Mouse (Mus musculus) urinary bladder, postnatal 10 days (tissue): ENCODE measurements around the gene Pon1.
"Not testable (repeated sequence)": the region's sequence is repeated elsewhere in the genome, so short reads cannot be mapped to it uniquely, and the experiment has no call there.

Experiments used
- DNase-seq: peaks from one replicate; pipeline ENCODE4 v3.0.0; 2022; ENCODE audit warnings: low spot score

The Pon1 gene

DNA sequence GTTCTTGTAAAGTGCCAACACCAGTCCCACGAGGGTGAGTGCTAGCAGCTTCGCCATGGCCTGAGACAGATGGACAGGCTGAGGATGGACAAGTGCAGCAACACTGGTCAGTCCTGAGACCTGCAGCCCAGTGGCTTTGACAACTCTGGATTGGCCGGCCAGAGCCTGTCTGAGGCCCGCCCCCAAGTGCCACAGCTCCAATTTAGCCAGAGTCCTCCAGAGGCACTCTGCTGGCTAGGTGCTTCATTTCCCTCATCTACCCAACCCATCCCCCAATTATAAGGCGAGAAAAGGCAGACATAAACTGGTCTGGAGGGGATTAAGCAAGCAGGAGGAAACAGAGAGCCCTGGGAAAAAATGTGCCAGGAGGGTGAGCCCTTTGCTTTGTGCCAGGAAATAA, at the start of gene Pon1:
Gene Pon1, minus strand, starts transcription at position 254 of the 400 bp plus-strand sequence.
- DNase-seq = no peak

DNA sequence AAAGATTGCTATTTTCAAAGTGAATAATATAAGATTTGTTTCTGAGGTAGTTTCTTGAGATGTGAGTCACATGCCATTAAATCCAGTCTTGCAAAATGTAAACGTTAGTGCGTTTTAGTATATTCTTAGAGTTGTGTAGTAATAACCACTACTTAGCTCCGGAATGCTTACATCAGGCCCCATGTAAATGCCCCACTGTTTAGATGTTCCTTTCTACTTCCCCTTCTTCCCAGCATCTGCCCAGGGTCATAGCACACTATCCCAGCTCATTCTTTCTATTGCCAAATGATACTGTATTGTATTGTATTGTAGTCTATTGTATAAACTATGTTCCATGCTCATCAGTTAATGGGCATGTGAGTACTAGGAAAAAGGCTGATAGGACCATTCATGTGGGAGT, 45.1 kb upstream of the Pon1 start:
- DNase-seq = no peak

DNA sequence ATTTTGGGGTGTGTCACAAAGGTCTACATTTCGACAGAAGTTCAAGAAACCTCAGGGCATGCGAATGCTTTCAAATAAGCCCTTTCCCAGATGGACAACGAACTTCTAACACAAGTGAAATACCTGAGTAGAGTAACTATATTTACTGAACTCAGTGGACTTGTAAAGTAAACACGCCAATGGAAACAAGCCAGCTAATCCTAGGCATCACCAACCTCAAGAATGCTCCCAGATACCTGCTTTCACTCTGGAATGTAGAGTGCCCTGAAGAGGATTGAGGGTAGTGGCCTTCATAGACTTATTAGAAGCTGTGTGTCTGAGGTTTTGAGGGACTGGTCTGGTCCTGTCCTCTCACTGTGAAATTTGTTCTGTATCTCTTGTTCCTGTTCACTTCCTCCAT, 43.8 kb upstream of the Pon1 start:
- no peak for DNase-seq

DNA sequence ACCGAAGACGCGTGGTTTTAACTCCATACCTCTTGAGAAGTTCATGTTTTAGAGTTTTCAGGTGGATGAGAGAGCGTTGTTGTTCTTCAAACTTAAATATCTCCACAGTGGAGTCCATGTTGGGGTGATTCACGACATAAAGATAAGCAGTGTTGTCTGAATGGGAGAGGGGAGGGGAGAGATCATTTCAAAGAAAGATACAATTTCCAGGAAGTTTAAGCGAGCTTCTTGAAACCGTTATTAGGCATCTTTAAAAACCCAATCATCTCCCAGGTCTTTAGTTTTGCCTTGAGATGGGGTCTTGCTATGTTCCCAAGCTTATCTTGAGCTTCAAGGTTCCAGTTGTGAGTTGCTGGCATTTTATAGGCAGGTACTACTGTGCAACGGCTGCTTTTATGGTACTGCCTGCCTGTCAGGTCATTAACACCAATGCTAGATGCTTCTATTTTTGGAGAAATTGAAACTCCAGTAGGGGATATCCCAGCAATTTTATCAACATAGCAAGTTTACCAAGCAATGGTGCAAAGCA, 43.2 kb upstream of the Pon1 start:
- DNase-seq = no peak

DNA sequence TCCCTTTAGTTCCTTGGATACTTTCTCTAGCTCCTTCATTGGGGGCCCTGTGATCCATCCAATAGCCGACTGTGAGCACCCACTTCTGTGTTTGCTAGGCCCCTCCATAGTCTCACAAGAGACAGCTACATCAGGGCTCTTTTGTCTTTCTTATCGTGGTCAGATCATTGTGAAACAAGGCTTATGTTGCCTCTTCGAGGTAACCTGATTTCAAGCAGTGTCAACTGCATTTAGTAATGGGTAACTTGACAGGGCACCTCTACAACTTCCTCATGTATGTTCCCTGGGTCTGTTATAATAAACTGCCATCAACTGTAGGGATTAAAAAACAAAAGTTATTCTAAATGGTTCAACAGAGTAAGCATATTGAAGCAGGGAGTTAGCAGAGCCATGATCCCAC, 40.8 kb upstream of the Pon1 start:
- no peak for DNase-seq

DNA sequence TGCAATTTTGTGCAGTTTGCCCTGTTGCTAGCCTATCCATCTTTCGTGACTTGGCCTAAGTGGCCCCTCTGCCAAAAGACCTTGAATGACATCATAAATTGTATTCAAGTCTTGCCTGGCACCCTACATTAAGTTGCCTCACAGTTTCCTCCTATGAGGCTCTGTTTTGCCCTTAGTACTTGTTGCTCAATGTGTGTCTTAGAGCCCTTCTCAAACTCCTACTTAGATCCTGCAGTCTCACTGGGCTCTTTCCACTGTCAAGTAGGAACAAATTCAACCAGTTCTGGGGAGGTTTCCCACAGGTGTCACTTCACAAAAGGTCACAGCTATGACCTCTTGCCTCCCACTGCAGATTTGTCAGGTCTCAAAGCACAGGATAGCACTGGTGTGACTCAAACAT, 40.1 kb upstream of the Pon1 start:
- DNase-seq = no peak

DNA sequence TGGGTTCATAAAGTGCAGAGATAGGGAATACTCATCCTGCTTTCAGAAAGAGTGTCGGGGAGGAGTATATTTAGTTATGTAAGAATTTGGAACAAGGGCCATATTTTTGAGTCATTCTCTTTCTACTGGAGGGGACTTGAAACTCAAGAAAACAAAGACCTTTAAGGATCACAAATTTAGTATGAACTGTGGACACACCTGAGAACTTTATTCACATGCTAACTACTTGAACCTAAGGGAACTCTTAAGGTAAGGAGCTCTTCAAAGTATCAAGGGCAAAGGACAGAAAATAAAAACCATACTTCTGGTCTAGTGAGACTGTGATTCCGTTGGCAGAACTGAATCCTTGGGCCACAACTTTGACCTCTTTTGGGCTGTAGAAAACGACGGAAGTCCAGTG, 38.3 kb upstream of the Pon1 start:
- no peak for DNase-seq

DNA sequence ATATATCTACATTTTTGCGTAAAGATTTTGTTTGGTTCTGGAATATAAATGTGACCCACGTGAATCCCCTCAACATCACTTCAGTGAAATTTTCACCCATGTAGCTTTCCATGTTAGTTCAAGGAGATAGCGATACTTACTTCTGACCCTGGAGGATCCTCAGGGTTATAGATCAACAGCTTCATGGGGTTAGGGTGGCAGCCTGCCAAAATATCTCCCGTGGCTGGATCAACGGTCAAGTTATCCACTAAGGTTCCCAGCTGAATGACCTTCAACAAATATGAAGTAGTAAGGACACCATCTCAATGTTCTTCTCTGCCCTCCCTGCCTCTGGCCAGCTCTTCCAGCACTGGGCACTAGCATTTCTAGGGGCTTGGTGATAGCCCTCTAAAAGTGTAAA, 36.5 kb upstream of the Pon1 start:
- DNase-seq = no peak

DNA sequence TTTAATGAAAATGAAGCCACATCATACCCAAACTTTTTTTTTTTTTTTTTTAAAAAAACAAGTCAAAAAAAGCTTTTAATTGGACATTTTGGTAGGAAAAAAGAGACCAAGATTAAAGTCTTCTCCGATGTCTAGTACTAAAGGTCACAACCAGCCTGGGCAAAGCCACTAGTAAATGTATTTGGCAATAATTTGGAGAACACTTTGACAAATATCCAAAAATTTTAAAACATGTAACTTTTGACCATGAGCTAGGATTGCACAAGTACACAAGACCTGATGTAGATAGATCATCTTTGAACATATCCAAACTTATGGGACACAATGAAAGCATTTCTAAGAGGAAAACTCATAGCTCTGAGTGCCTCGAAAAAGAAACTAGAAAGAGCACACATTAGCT, 29.8 kb upstream of the Pon1 start:
- DNase-seq = not testable (repeated sequence)

DNA sequence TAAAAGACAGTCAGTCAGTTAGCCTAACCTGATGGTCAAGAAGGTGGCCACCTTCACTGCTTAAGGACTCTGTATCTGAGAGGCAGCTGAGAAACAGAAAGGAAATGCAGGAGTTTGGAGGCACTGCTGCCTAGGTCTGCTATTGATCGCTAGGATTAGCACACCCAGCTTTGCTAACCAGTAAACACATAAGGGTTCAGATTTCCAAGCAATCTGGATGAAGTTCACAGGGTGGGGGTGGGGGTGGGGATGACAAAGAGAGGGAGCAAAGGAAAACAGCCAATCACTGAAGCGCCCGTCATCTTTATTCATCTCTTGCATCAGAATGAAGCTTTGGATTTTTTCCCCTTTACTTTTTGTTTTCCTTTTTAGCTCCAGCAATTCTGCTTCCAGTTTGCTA, 28.3 kb upstream of the Pon1 start:
- no peak for DNase-seq

DNA sequence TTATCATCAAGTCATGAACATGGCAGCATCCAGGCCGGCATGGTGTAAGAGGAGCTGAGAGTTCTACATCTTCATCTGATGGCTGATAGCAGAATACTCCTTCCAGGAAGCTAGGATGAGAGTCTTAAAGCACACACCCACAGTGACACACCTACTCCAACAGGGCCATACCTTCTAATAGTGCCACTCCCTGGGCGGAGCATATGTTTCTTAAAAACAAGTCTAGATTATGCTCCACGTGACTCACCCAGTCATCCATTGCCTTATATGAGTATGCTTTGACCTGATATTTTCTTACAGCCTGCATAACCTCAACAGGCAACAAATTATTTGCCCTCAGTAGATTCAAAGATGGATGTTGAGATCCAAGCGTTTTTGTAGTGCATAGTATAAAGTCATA, 24.4 kb upstream of the Pon1 start:
- no peak for DNase-seq

DNA sequence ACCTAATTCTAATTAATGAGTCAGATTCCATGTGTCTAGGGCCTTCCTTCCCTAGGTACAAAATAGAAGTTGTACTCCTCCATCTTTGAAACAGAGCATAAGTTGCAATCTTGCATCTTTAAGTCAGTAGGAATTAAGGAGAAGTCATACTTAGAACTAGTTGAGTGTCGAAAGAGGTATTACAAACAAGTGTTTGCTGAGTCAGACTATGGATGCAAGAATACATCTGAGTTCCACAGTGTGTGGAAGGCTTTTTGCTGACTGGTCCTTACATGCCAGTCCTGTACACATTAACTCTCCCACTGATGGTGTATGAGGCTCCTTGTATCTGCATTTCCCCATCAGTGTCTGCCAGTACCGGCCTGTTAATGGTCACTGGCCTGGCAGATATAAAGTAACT, 14.1 kb upstream of the Pon1 start:
- DNase-seq = no peak

DNA sequence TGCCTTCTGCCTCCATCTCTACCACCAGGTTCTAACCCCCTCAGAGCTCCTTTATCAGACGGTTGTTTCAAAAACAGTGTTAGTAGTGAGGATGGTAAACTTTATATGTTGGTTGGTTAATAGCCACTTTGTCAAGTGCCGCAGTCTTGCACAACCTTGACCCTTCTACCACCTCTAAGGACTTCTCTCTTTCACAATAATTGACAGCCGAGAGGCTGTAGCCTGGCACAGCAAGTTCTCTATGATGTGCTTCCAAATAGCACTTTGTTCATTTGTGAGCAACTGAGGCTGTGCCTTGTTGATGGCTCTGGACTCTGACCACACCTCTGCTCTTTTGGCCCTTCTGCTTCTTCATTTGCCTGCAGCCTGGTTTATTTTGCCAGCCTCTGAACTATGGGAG, 6.2 kb upstream of the Pon1 start:
- DNase-seq = no peak

DNA sequence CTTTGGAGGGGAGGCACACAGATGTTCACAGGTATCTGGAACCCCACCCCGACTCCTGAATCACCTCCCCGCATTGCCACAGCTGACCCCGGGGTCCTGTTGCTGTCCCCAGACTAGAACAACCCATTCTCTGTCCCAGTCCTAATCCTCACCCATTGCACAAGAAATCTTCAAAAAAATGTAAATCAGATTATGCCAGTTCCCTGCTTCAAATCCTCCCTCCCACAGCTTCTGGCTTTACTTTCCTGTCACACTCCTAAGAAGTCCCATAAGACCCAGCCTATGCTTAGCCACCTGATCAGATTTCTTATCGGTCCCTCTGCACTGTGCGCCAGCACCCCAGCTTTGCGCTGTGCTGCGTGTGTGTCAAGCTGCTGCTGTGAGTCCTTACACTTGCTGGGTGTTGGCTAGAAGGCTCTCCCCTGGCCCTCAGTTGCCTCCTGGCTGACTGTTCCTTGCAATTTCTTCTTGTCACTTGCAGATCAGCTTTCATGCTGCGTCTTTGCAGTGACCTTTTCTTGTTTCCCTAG, 5.7 kb upstream of the Pon1 start:
- DNase-seq = no peak

DNA sequence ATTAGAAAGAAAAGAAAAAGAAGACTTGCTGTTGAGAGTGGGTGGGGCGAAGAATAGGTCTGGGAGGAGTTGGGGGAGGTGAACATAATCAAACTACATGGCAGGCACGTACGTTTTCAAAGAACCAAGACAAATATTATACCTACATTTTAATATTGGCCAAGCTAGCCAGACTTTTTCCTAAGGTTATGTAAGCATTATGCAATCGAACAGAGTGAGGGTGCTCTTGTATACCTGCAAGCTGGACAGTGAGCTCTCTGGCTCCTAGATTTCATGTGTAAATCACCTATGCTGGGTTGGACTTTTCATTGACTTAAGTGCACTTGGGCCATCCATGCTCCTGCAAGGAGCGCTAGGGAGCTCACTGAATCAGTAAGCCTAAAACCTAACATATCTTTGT, 4.8 kb upstream of the Pon1 start:
- no peak for DNase-seq

DNA sequence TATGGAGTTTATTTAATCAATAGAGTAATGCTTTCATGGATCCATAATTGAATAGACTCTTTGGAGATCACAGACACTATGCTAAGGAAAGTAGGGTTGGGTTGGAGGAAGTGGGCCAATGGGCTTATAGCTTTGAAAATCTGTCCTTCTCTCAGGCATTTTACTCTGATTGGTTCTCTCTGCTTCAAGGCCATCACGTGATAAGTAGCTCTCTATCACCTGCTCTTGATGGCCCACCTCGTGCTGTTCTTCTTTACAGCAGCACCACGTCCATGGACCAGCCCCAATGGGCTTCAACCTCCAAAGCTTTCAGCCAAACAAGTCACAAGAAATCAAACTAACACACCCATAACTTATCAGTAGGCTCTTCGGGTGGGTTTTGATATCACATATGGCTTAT, 3.0 kb downstream of the Pon1 start:
- DNase-seq = no peak

DNA sequence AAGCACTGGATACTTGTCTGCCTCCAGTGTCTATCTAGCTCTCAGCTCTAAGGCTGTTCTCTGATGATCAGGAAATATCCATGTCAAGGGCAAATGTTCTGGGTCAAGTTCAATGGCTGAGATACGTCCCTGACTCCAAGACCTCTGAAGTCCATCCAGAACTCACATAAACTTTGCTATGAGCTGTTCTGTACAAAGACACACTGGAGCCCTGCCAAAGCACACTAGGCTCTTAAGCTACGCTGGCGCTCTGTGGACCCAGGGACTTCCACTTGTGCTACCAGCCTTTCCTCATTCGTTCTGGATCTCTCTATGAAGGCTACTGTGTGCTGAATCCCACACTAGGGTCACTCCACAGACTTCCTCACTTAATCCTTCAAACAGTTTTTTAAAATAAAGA, 4.2 kb downstream of the Pon1 start:
- DNase-seq = no peak

DNA sequence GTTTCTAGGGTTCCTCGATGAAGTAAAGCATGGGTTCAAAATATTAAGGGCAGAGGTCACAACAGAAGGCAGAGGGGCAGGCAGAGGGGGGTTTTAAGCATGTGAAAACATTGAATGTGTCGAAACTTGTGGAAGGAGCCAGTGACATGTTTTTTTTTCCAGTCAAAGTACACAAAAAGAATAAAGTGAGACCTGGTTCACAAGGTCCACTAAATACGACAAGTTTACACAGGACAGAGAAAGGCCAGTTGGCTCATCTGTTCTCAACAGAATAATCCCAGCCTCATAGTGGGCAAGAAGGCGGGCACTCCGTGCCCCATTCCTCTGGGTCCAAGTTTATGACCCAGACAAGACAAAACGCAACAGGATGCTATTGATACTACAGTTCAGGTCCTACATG, 4.8 kb downstream of the Pon1 start:
- no peak for DNase-seq

DNA sequence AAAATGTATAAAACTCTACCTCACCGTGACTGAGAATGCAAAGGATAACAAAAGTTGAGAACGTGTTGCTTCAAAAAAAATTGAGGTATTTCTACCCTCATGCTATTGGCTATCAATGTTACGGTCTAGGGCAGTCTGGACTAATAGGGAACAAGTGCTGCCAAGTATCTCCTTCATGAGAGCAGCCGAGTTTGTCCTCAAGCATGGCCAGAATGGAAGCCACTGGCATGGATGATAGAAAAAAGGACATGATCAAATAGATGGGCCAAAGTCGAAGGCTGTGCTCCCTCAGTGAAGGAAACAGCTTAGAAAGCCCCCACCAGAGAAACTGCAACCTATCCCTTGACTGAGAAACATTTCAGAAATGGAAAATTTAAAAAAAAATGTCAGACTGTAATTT, 5.7 kb downstream of the Pon1 start:
- no peak for DNase-seq

DNA sequence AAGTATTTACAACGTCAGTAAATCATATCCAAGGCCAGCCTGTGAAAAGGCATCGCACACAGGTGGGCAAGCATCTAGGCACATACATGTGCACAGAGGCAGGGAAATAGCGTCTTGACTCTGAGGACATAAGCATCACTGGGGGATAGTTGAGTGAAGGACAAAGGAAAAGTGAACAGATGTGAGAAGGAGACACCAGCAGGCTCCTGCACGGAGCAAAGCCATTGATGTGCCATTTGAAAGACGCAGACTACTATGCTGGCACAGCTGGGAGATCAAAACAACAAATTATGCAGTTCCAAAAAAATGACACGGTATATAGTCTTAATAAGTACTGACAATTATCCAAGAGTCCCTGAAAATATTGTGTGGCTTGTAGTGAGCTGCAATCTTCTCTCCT, 6.2 kb downstream of the Pon1 start:
- no peak for DNase-seq

DNA sequence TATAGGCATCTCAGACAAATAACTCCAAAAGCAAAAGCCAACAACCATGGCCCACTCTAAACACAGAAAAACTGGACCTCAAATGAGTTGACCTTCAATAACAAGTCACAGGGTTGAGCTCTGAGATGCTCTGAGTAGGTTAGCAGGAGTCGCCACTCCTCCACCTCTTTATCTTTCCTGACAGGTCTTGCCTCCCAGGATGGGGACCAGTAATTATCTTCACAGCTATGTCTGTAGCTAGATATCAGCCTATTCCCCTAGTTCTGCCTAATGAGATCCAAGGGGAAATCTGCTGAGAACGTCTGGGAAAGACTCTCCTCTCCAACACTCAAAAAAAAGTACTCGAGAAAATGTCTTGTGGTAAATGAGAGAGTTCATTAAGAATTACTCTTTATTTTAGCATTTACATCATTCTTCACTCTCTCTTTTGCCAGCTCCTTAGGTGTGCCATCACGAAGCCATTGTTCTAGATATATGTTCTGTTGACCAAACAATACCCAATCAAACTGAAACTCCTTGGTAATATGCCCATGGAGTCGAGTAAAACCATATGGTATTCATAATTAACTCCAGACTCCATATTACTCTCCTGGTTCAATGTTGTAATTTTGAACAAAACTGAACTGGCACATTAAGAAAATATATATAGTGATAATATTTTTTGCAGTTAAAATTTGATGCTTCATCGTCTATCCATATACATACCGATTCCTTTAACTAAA, 7.4 kb downstream of the Pon1 start:
- no peak for DNase-seq

DNA sequence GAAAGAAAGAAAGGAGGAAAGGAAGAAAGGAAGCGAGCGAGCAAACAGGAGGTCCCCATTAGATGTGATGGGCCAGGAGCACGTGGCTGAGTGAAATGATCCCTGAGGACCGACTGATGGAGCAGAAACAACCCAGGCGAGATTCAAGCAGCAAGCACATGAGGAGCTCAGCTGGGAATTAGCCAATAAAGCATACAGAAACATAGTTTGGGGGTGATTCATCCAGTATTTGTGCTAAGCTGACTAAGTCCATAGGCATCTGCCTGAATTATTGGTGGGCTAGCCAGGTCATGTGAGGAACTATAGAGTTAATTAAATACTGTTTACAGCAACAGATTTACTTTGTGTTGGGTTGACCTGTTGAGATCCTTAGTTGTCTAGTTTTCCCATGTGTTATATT, 13.1 kb downstream of the Pon1 start:
- DNase-seq = no peak

DNA sequence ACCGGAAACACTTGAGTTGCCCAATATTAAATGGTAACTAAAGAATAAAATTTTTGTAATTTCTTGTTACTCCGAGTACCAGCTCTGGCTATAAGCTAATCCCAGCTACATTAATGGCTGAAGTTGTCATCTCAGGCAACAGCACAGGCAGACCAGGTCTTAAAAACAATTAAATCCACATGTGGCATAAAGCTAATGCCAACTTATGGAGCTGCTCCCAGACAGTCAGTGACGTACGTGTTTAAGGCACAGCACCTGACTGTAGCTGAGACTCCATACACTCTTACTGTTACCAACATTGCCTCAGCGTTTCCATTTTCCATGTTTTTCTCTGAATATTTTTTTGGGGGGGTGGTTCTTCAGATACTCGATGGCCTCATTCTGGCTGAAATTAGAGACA, 14.6 kb downstream of the Pon1 start:
- no peak for DNase-seq
